Mouse (Mus musculus) heart, embryonic 15.5 days (tissue): ENCODE data around the gene Mapkapk5. TPM values are rescaled to one million over a fixed set of nuclear protein-coding genes. Genes with fewer than 3 reads are reported as not detected.

ENCODE experiments used
- ATAC-seq: fragments of 200-750 bp; cut with Nextera tagmentation; replicated peaks from 2 replicates; pipeline ENCODE4 v1.8.0; 2017; ENCODE audit warnings: low read depth, moderate TSS enrichment; ENCODE audit not compliant: insufficient number of reproducible peaks, insufficient read depth, low FRiP score
- H3K27ac ChIP-seq: fragments of 300-500 bp; sonication (generic); 2 replicates; pipeline ENCODE4 v1.5.1; 2015; ENCODE audit warnings: mild to moderate bottlenecking, inconsistent platforms
- H3K27me3 ChIP-seq: fragments of 300-500 bp; sonication (generic); 2 replicates; pipeline ENCODE4 v1.6.1; 2015; ENCODE audit warnings: inconsistent platforms
- H3K36me3 ChIP-seq: fragments of 300-500 bp; sonication (generic); 2 replicates; pipeline ENCODE4 v1.6.1; 2015; ENCODE audit warnings: mild to moderate bottlenecking, inconsistent platforms
- H3K4me1 ChIP-seq: fragments of 300-500 bp; sonication (generic); replicated peaks from 2 replicates; pipeline ENCODE4 v1.6.1; 2015; ENCODE audit warnings: inconsistent platforms
- H3K4me2 ChIP-seq: fragments of 300-500 bp; sonication (generic); 2 replicates; pipeline ENCODE4 v1.6.1; 2015; ENCODE audit warnings: inconsistent platforms, mild to moderate bottlenecking, moderate library complexity
- H3K4me3 ChIP-seq: fragments of 300-500 bp; sonication (generic); 2 replicates; pipeline ENCODE4 v1.5.1; 2015; ENCODE audit warnings: mild to moderate bottlenecking, inconsistent platforms
- H3K9ac ChIP-seq: fragments of 300-500 bp; sonication (generic); 2 replicates; pipeline ENCODE4 v1.6.1; 2015; ENCODE audit warnings: mild to moderate bottlenecking, inconsistent platforms
- H3K9me3 ChIP-seq: fragments of 300-500 bp; sonication (generic); replicated peaks from 2 replicates; pipeline ENCODE4 v1.6.1; 2016; ENCODE audit warnings: inconsistent platforms
- WGBS: fragments of 180-500 bp; shearing (Covaris S2); methylation state at CpG from one replicate; pipeline ENCODE4 v1.1.7; 2015; ENCODE audit warnings: mixed read lengths; 5-methylcytosine and 5-hydroxymethylcytosine counted together
- polyA plus RNA-seq: library from polyadenylated mRNA; unstranded; fragments of >200 nt; fragmentation: Nextera tagmentation; extraction: Ambion mirVana; gene quantifications from 2 replicates; pipeline ENCODE4 v1.2.1, GENCODE M21; 2015

The Mapkapk5 gene
- polyA plus RNA-seq, 1 experiment from 2014 or later = 30.5 TPM

GRCm38 (mm10) chr5:121585005-121585404, 39.3 kb upstream of the Mapkapk5 start:
- Histone ChIP-seq H3K4me1 (peaks cover 23% of the 10 kb centered on the region), H3K27me3 (no peaks in the 10 kb centered on the region), H3K9me3 (no peaks in the 10 kb centered on the region), H3K4me2 (no peak overlapping the region), H3K36me3 (0 out of 2 replicates have a peak, but pooled peaks cover 5% of the 10 kb centered on the region), H3K27ac (no peak overlapping the region), H3K9ac (no peak overlapping the region), H3K4me3 (no peak overlapping the region)
- WGBS = 93% methylated on average over 10 of the region's 10 CpGs
- ATAC-seq = no peak

- no peaks in the 10 kb centered on the region for H3K9me3 ChIP-seq
- WGBS = 46% methylated on average over 12 of the region's 12 CpGs
- peak; percentile 83 for ATAC-seq
- H3K4me1 ChIP-seq = peaks cover 23% of the 10 kb centered on the region
- no peaks in the 10 kb centered on the region for H3K27me3 ChIP-seq
- no peak overlapping the region; the same call in 1 of the 2 replicates for H3K4me2 ChIP-seq
- no peak overlapping the region for H3K4me3 ChIP-seq
- no peak overlapping the region for H3K9ac ChIP-seq
- peaks cover 15% of the 10 kb centered on the region; the same call in 1 of the 2 replicates for H3K36me3 ChIP-seq
- peak overlapping the region; percentile 41; the same call in 1 of the 2 replicates for H3K27ac ChIP-seq
Observed at GRCm38 (mm10) chr5:121583765-121584501, 38.2 kb upstream of the Mapkapk5 start.

DNA sequence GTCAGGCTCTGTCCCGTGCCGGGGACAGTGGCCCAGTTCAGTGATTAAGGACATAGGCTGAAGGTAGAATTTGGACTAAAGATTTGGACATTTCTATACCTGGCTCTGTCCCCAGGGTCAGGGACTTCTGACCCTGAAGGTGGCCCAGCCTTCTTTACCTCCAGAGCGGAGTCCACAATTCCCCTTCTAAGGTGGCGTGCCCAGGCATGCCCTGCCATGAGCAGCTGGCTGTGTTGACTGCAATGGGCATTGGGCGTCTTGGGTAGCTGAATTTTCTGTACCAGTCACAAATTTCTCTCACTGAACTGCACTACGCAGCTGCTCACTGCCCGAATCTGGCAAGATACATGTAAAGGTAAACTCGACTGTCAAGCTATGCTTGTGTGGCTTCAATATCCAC, 36.2 kb upstream of the Mapkapk5 start:
- Histone ChIP-seq H3K4me2 (no peak overlapping the region), H3K36me3 (peaks cover 16% of the 10 kb centered on the region; the same call in 1 of the 2 replicates), H3K4me1 (peaks cover 24% of the 10 kb centered on the region), H3K9ac (no peak overlapping the region), H3K9me3 (no peaks in the 10 kb centered on the region), H3K27ac (no peak overlapping the region), H3K4me3 (no peak overlapping the region), H3K27me3 (no peaks in the 10 kb centered on the region)
- no peak for ATAC-seq
- WGBS = 89% methylated on average over 8 of the region's 8 CpGs

- H3K4me3 ChIP-seq = no peak overlapping the region
- no peak overlapping the region for H3K9ac ChIP-seq
- no peak for ATAC-seq
- H3K4me1 ChIP-seq = 0 out of 2 replicates have a peak, but pooled peaks cover 6% of the 10 kb centered on the region
- H3K36me3 ChIP-seq = peaks cover 16% of the 10 kb centered on the region; the same call in 1 of the 2 replicates
- H3K9me3 ChIP-seq = no peaks in the 10 kb centered on the region
- H3K4me2 ChIP-seq = no peak overlapping the region
- H3K27me3 ChIP-seq = no peaks in the 10 kb centered on the region
- no peak overlapping the region for H3K27ac ChIP-seq
- 75% methylated on average over 11 of the region's 11 CpGs for WGBS
Observed at GRCm38 (mm10) chr5:121576927-121577488, 31.3 kb upstream of the Mapkapk5 start.

- Histone ChIP-seq H3K4me1 (peaks cover 7% of the 10 kb centered on the region), H3K9me3 (no peaks in the 10 kb centered on the region), H3K27me3 (no peaks in the 10 kb centered on the region), H3K9ac (no peak overlapping the region), H3K4me2 (no peak overlapping the region), H3K27ac (no peak overlapping the region), H3K36me3 (peaks cover 14% of the 10 kb centered on the region; the same call in 1 of the 2 replicates), H3K4me3 (no peak overlapping the region)
- 95% methylated on average over 11 of the region's 11 CpGs for WGBS
- ATAC-seq = no peak
Observed at GRCm38 (mm10) chr5:121575867-121576266, 30.2 kb upstream of the Mapkapk5 start.

GRCm38 (mm10) chr5:121574145-121574544, 28.4 kb upstream of the Mapkapk5 start:
- Histone ChIP-seq H3K4me2 (no peak overlapping the region), H3K4me1 (peaks cover 7% of the 10 kb centered on the region), H3K4me3 (no peak overlapping the region), H3K36me3 (peaks cover 3% of the 10 kb centered on the region; the same call in 1 of the 2 replicates), H3K27ac (no peak overlapping the region), H3K27me3 (no peaks in the 10 kb centered on the region), H3K9ac (no peak overlapping the region), H3K9me3 (no peaks in the 10 kb centered on the region)
- ATAC-seq = no peak
- WGBS = 87% methylated on average over 13 of the region's 13 CpGs

DNA sequence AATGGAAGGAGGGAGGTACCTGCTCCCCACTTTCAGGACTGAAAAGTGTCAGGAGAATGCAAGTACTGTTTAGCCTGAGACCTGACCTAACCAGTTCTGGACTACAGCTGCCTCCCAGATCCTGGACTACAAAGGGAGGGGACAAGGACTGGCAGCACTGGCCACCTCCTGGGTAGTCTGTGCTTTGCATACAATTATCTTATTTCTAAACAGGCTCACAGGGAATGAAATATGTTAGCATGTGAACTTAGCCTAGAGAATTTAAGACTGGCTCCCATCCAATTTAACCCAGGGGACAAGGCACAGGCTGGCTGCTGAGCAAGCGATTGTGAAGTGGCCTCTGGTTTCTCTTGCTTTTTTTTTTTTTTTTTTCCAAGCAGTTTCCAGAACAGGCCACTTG, 25.1 kb upstream of the Mapkapk5 start:
- Histone ChIP-seq H3K27me3 (no peaks in the 10 kb centered on the region), H3K4me1 (peaks cover 4% of the 10 kb centered on the region), H3K27ac (no peak overlapping the region), H3K36me3 (no peaks in the 10 kb centered on the region), H3K4me2 (no peak overlapping the region), H3K9me3 (no peaks in the 10 kb centered on the region), H3K9ac (no peak overlapping the region), H3K4me3 (no peak overlapping the region)
- no peak for ATAC-seq
- 41% methylated on average over 1 of the region's 1 CpGs for WGBS

DNA sequence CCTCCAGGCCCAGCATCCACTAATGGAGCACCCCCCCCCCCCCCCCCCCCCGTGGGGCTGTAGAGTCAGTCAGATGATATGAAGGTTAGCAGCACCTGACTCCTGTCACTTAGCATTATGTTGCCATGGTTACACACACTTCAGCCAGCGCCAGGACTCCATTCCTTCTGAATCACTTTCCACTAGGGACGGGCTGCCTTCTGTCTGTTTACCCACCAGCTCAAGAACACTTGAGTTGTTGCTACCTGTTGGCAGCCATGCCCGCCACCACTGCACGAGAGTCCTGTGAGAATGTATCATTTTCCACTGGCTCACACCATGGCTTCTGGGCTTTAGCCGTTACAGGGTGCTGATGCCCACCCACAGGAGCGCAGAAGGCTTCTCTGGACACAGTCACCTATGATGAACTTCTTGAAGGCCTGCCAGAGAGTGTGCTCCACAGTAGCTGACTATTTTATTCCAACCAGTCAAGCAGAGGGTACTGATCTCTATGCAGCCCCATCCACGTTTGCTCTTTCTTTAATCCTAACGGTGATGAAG, 24.2 kb upstream of the Mapkapk5 start:
- Histone ChIP-seq H3K27ac (no peak overlapping the region), H3K4me3 (no peak overlapping the region), H3K4me2 (no peak overlapping the region), H3K9ac (no peak overlapping the region), H3K27me3 (no peaks in the 10 kb centered on the region), H3K9me3 (no peaks in the 10 kb centered on the region), H3K36me3 (no peaks in the 10 kb centered on the region), H3K4me1 (peaks cover 4% of the 10 kb centered on the region)
- ATAC-seq = no peak
- 70% methylated on average over 9 of the region's 9 CpGs for WGBS

- 86% methylated on average over 16 of the region's 16 CpGs for WGBS
- Histone ChIP-seq H3K27me3 (no peaks in the 10 kb centered on the region), H3K9ac (no peak overlapping the region), H3K4me2 (no peak overlapping the region), H3K9me3 (no peaks in the 10 kb centered on the region), H3K27ac (no peak overlapping the region), H3K36me3 (no peaks in the 10 kb centered on the region), H3K4me1 (peaks cover 4% of the 10 kb centered on the region), H3K4me3 (no peak overlapping the region)
- no peak for ATAC-seq
Observed at GRCm38 (mm10) chr5:121566035-121566681, 20.5 kb upstream of the Mapkapk5 start.

GRCm38 (mm10) chr5:121564468-121564895, 18.8 kb upstream of the Mapkapk5 start:
- Histone ChIP-seq H3K9me3 (no peaks in the 10 kb centered on the region), H3K27me3 (no peaks in the 10 kb centered on the region), H3K9ac (0 out of 2 replicates have a peak overlapping the region, but pooled peaks have one; percentile 26), H3K36me3 (no peaks in the 10 kb centered on the region), H3K4me2 (peak overlapping the region; percentile 50), H3K4me1 (0 out of 2 replicates have a peak, but pooled peaks cover 2% of the 10 kb centered on the region), H3K4me3 (no peak overlapping the region), H3K27ac (no peak overlapping the region)
- no peak for ATAC-seq
- 13% methylated on average over 11 of the region's 11 CpGs for WGBS

GRCm38 (mm10) chr5:121562436-121562835, 16.7 kb upstream of the Mapkapk5 start:
- 78% methylated on average over 3 of the region's 3 CpGs for WGBS
- no peak for ATAC-seq
- Histone ChIP-seq H3K4me1 (0 out of 2 replicates have a peak, but pooled peaks cover 5% of the 10 kb centered on the region), H3K9ac (no peak overlapping the region), H3K9me3 (no peaks in the 10 kb centered on the region), H3K27ac (no peak overlapping the region), H3K27me3 (no peaks in the 10 kb centered on the region), H3K4me3 (no peak overlapping the region), H3K36me3 (no peaks in the 10 kb centered on the region), H3K4me2 (no peak overlapping the region)
